Mouse (Mus musculus): Measurements from ENCODE around the gene Epn2. TPM values are rescaled to one million over a fixed set of nuclear protein-coding genes. Genes with fewer than 3 reads are reported as not detected.

Gene Epn2
- total and polyA plus RNA-seq, 2 experiments from 2014 or later: 74.3 to 74.9 TPM

- Histone ChIP-seq H3K27me3 (ENCODE audit: insufficient read depth, low read length) (no peaks in the 10 kb centered on the region), H3K9ac (replicated peaks; ENCODE audit: low read length, poor library complexity, severe bottlenecking) (no peak overlapping the region), H3K9me3 (ENCODE audit: low read length) (no peaks in the 10 kb centered on the region), H3K4me1 (ENCODE audit: insufficient read depth, low read length) (peaks cover 4% of the 10 kb centered on the region; the same call in 1 of the 2 replicates), H3K36me3 (ENCODE audit: insufficient read depth, low read length) (no peaks in the 10 kb centered on the region), H3K4me2 (ENCODE audit: low read depth, low read length, poor library complexity, severe bottlenecking) (peak overlapping the region; percentile 41), H3K4me3 (ENCODE audit: low read depth, low read length) (0 out of 2 replicates have a peak overlapping the region, but pooled peaks have one; percentile 8), H3K27ac (ENCODE audit: low read depth, low read length) (no peak overlapping the region)
- TF ChIP-seq CTCF (IDR thresholded peaks at IDR 0.05): no peak
- DNase-seq (ENCODE audit: low spot score) (peak; percentile 5), ATAC-seq (ENCODE audit: low FRiP score) (no peak)
- 18% methylated on average over 19 of the region's 22 CpGs for WGBS
Observed at GRCm38 (mm10) chr11:61615686-61616522, 36.4 kb upstream of the Epn2 start.

- H3K9ac ChIP-seq (replicated peaks; ENCODE audit: low read length, poor library complexity, severe bottlenecking): no peak overlapping the region
- peaks cover 4% of the 10 kb centered on the region; the same call in 1 of the 2 replicates for H3K4me1 ChIP-seq (ENCODE audit: insufficient read depth, low read length)
- no peak overlapping the region for H3K27ac ChIP-seq (ENCODE audit: low read depth, low read length)
- H3K36me3 ChIP-seq (ENCODE audit: insufficient read depth, low read length): no peaks in the 10 kb centered on the region
- no peak overlapping the region for H3K4me2 ChIP-seq (ENCODE audit: low read depth, low read length, poor library complexity, severe bottlenecking)
- no peaks in the 10 kb centered on the region for H3K9me3 ChIP-seq (ENCODE audit: low read length)
- H3K27me3 ChIP-seq (ENCODE audit: insufficient read depth, low read length): no peaks in the 10 kb centered on the region
- 73% methylated on average over 5 of the region's 5 CpGs for WGBS
- no peak overlapping the region for H3K4me3 ChIP-seq (ENCODE audit: low read depth, low read length)
- DNase-seq (ENCODE audit: low spot score) (no peak), ATAC-seq (ENCODE audit: low FRiP score) (no peak)
- TF ChIP-seq CTCF (IDR thresholded peaks at IDR 0.05): no peak
Observed at GRCm38 (mm10) chr11:61614401-61614800, 34.9 kb upstream of the Epn2 start.

- H3K4me3 ChIP-seq (ENCODE audit: low read depth, low read length): no peak overlapping the region
- WGBS: 78% methylated on average over 4 of the region's 4 CpGs
- no peak overlapping the region for H3K4me2 ChIP-seq (ENCODE audit: low read depth, low read length, poor library complexity, severe bottlenecking)
- no peak overlapping the region for H3K9ac ChIP-seq (replicated peaks; ENCODE audit: low read length, poor library complexity, severe bottlenecking)
- ATAC-seq (ENCODE audit: low FRiP score): no peak
- TF ChIP-seq CTCF (IDR thresholded peaks at IDR 0.05): no peak
- H3K9me3 ChIP-seq (ENCODE audit: low read length): 0 out of 2 replicates have a peak, but pooled peaks cover under 1% of the 10 kb centered on the region
- H3K27me3 ChIP-seq (ENCODE audit: insufficient read depth, low read length): no peaks in the 10 kb centered on the region
- no peak overlapping the region for H3K27ac ChIP-seq (ENCODE audit: low read depth, low read length)
- H3K4me1 ChIP-seq (ENCODE audit: insufficient read depth, low read length): peaks cover 4% of the 10 kb centered on the region; the same call in 1 of the 2 replicates
- no peak for DNase-seq (ENCODE audit: low spot score)
- H3K36me3 ChIP-seq (ENCODE audit: insufficient read depth, low read length): no peaks in the 10 kb centered on the region
Observed at GRCm38 (mm10) chr11:61612116-61612635, 32.7 kb upstream of the Epn2 start.

GRCm38 (mm10) chr11:61611197-61611596 lies 31.7 kb upstream of the Epn2 start:
- H3K4me3 ChIP-seq (ENCODE audit: low read depth, low read length): no peak overlapping the region
- H3K27me3 ChIP-seq (ENCODE audit: insufficient read depth, low read length): no peaks in the 10 kb centered on the region
- H3K9ac ChIP-seq (replicated peaks; ENCODE audit: low read length, poor library complexity, severe bottlenecking): no peak overlapping the region
- ATAC-seq (ENCODE audit: low FRiP score) (no peak), DNase-seq (ENCODE audit: low spot score) (no peak)
- 0 out of 2 replicates have a peak, but pooled peaks cover 4% of the 10 kb centered on the region for H3K9me3 ChIP-seq (ENCODE audit: low read length)
- no peak overlapping the region for H3K4me2 ChIP-seq (ENCODE audit: low read depth, low read length, poor library complexity, severe bottlenecking)
- H3K36me3 ChIP-seq (ENCODE audit: insufficient read depth, low read length): no peaks in the 10 kb centered on the region
- WGBS: 80% methylated on average over 3 of the region's 3 CpGs
- peaks cover 4% of the 10 kb centered on the region; the same call in 1 of the 2 replicates for H3K4me1 ChIP-seq (ENCODE audit: insufficient read depth, low read length)
- H3K27ac ChIP-seq (ENCODE audit: low read depth, low read length): no peak overlapping the region
- TF ChIP-seq CTCF (IDR thresholded peaks at IDR 0.05): no peak

- Histone ChIP-seq H3K9me3 (ENCODE audit: low read length) (0 out of 2 replicates have a peak, but pooled peaks cover 4% of the 10 kb centered on the region), H3K4me1 (ENCODE audit: insufficient read depth, low read length) (no peaks in the 10 kb centered on the region), H3K27ac (ENCODE audit: low read depth, low read length) (no peak overlapping the region), H3K4me2 (ENCODE audit: low read depth, low read length, poor library complexity, severe bottlenecking) (no peak overlapping the region), H3K4me3 (ENCODE audit: low read depth, low read length) (no peak overlapping the region), H3K9ac (replicated peaks; ENCODE audit: low read length, poor library complexity, severe bottlenecking) (no peak overlapping the region), H3K36me3 (ENCODE audit: insufficient read depth, low read length) (no peaks in the 10 kb centered on the region), H3K27me3 (ENCODE audit: insufficient read depth, low read length) (no peaks in the 10 kb centered on the region)
- 89% methylated on average over 4 of the region's 4 CpGs for WGBS
- DNase-seq (ENCODE audit: low spot score) (no peak), ATAC-seq (ENCODE audit: low FRiP score) (no peak)
- no peak for TF ChIP-seq CTCF (IDR thresholded peaks at IDR 0.05)
Observed at GRCm38 (mm10) chr11:61608072-61608471, 28.6 kb upstream of the Epn2 start.

GRCm38 (mm10) chr11:61602705-61603104 lies 23.2 kb upstream of the Epn2 start:
- no peaks in the 10 kb centered on the region for H3K4me1 ChIP-seq (ENCODE audit: insufficient read depth, low read length)
- TF ChIP-seq CTCF (IDR thresholded peaks at IDR 0.05): no peak
- 96% methylated on average over 7 of the region's 7 CpGs for WGBS
- H3K4me2 ChIP-seq (ENCODE audit: low read depth, low read length, poor library complexity, severe bottlenecking): no peak overlapping the region
- DNase-seq (ENCODE audit: low spot score) (no peak), ATAC-seq (ENCODE audit: low FRiP score) (no peak)
- H3K9me3 ChIP-seq (ENCODE audit: low read length): 0 out of 2 replicates have a peak, but pooled peaks cover 4% of the 10 kb centered on the region
- H3K27ac ChIP-seq (ENCODE audit: low read depth, low read length): no peak overlapping the region
- no peak overlapping the region for H3K4me3 ChIP-seq (ENCODE audit: low read depth, low read length)
- no peaks in the 10 kb centered on the region for H3K36me3 ChIP-seq (ENCODE audit: insufficient read depth, low read length)
- H3K27me3 ChIP-seq (ENCODE audit: insufficient read depth, low read length): no peaks in the 10 kb centered on the region
- H3K9ac ChIP-seq (replicated peaks; ENCODE audit: low read length, poor library complexity, severe bottlenecking): no peak overlapping the region

Measured in midbrain, postnatal 0 days (tissue).